Comparison of ENCODE assay signal across 7 mouse cellular contexts in genomic region chr4:132514555-132515135, GRCm38 (mm10). TPM values are rescaled to one million over a fixed set of nuclear protein-coding genes. Genes with fewer than 3 reads are reported as not detected.
DNase-seq lines count a peak whose midpoint lies in the region; ATAC-seq lines count a peak whose summit lies in the region.

No protein-coding gene starts in this region.

- peak overlapping the region; percentile 45 for H3K9ac ChIP-seq in intestine, embryonic 15.5 days
- H3K9ac ChIP-seq in limb, embryonic 11.5 days (ENCODE audit: low read length): peak overlapping the region; percentile 43
- H3K9ac ChIP-seq in midbrain, embryonic 13.5 days (replicated peaks): peak overlapping the region; percentile 37

- intact Hi-C loops in gastrocnemius, postnatal 36 days (cut with DNase I): loop anchor here (5.0 to 10.0 kb wide), 2 partner anchors 92 to 220 kb away; partner anchors contain the start of gene Phactr4

- 1% methylated on average over 21 of the region's 21 CpGs for WGBS in intestine, embryonic 15.5 days
- 2% methylated on average over 21 of the region's 21 CpGs for WGBS in limb, embryonic 11.5 days
- WGBS in midbrain, embryonic 13.5 days: 1% methylated on average over 21 of the region's 21 CpGs

- H3K36me3 ChIP-seq in intestine, embryonic 15.5 days: no peaks in the 10 kb centered on the region
- no peaks in the 10 kb centered on the region for H3K36me3 ChIP-seq in limb, embryonic 11.5 days (ENCODE audit: control insufficient read depth, insufficient read depth, low read length)
- H3K36me3 ChIP-seq in midbrain, embryonic 13.5 days: no peaks in the 10 kb centered on the region

- H3K27me3 ChIP-seq in intestine, embryonic 15.5 days (replicated peaks): no peaks in the 10 kb centered on the region
- H3K27me3 ChIP-seq in limb, embryonic 11.5 days (ENCODE audit: control insufficient read depth, insufficient read depth, low read length): no peaks in the 10 kb centered on the region
- peaks cover 23% of the 10 kb centered on the region for H3K27me3 ChIP-seq in midbrain, embryonic 13.5 days

- peak overlapping the region; percentile 46 for H3K4me3 ChIP-seq in intestine, embryonic 15.5 days (replicated peaks)
- H3K4me3 ChIP-seq in limb, embryonic 11.5 days (ENCODE audit: low read depth, low read length): peak overlapping the region; percentile 33
- peak overlapping the region; percentile 46 for H3K4me3 ChIP-seq in midbrain, embryonic 13.5 days (replicated peaks)

- ATAC-seq in intestine, embryonic 15.5 days: 0 out of 2 replicates have a peak, but pooled peaks have one; percentile 1
- ATAC-seq in limb, embryonic 11.5 days (ENCODE audit: insufficient number of reproducible peaks, low FRiP score, low TSS enrichment, low read depth): no peak
- no peak for ATAC-seq in midbrain, embryonic 13.5 days

- peak overlapping the region; percentile 72 for H3K27ac ChIP-seq in intestine, embryonic 15.5 days
- H3K27ac ChIP-seq in limb, embryonic 11.5 days (replicated peaks; ENCODE audit: low read depth, low read length): peak overlapping the region; percentile 64
- H3K27ac ChIP-seq in midbrain, embryonic 13.5 days: 0 out of 2 replicates have a peak overlapping the region, but pooled peaks have one; percentile 45

- peaks cover 13% of the 10 kb centered on the region for H3K4me1 ChIP-seq in intestine, embryonic 15.5 days (replicated peaks)
- 0 out of 2 replicates have a peak, but pooled peaks cover 2% of the 10 kb centered on the region for H3K4me1 ChIP-seq in limb, embryonic 11.5 days (ENCODE audit: control insufficient read depth, insufficient read depth, low read length)
- H3K4me1 ChIP-seq in midbrain, embryonic 13.5 days (replicated peaks): peaks cover 14% of the 10 kb centered on the region

- DNase-seq in adrenal gland, adult 8-10 months: peak; percentile 70
- DNase-seq in embryo, embryonic 11 days: peak; percentile 88
- DNase-seq in gastrocnemius, postnatal 36 days: peak; percentile 79 to 88
- DNase-seq in limb, embryonic 11.5 days (ENCODE audit: low spot score): peak; percentile 93
- DNase-seq in spleen, adult 12 weeks (ENCODE audit: low spot score): peak; percentile 84

- no peaks in the 10 kb centered on the region for H3K9me3 ChIP-seq in intestine, embryonic 15.5 days
- no peaks in the 10 kb centered on the region for H3K9me3 ChIP-seq in limb, embryonic 11.5 days (ENCODE audit: control insufficient read depth, low read length)
- H3K9me3 ChIP-seq in midbrain, embryonic 13.5 days: no peaks in the 10 kb centered on the region

- peak overlapping the region; percentile 86 for H3K4me2 ChIP-seq in intestine, embryonic 15.5 days (replicated peaks)
- peak overlapping the region; percentile 86 for H3K4me2 ChIP-seq in limb, embryonic 11.5 days (ENCODE audit: low read depth, severe bottlenecking)
- H3K4me2 ChIP-seq in midbrain, embryonic 13.5 days (replicated peaks): peak overlapping the region; percentile 92

RNA-seq across cellular contexts. Expression of gene Sesn2, which starts 4.3 kb away (rescaled TPM):
- 10 to 100 TPM; 13.4 to 16.2 (median 14.4) TPM for total RNA-seq in adrenal gland, adult 8-10 months (2022)
- total RNA-seq in gastrocnemius, postnatal 36 days (2021): 1 to 10 TPM; 2.1 to 2.7 TPM
- polyA plus RNA-seq in intestine, embryonic 15.5 days (2015; fragmentation: Nextera tagmentation; extraction: Ambion mirVana): 10.8 and 11.2 TPM in 2 replicates
- 7.3 and 7.7 TPM in 2 replicates for polyA plus RNA-seq in limb, embryonic 11.5 days (2014; fragmentation: Nextera tagmentation; extraction: Ambion mirVana)
- 7.6 and 9.2 TPM in 2 replicates for polyA plus RNA-seq in midbrain, embryonic 13.5 days (2015; fragmentation: Nextera tagmentation; extraction: Ambion mirVana)

RNA-seq across cellular contexts. Expression of gene Atpif1, which starts 18.8 kb away (rescaled TPM):
- total RNA-seq in adrenal gland, adult 8-10 months (2022): 100 to 1,000 TPM; 275 to 400 (median 333) TPM
- total RNA-seq in gastrocnemius, postnatal 36 days (2021): 10 to 100 TPM; 49.5 to 51.2 TPM
- polyA plus RNA-seq in intestine, embryonic 15.5 days (2015; fragmentation: Nextera tagmentation; extraction: Ambion mirVana): 1,295 and 1,316 TPM in 2 replicates
- 1,066 and 1,093 TPM in 2 replicates for polyA plus RNA-seq in limb, embryonic 11.5 days (2014; fragmentation: Nextera tagmentation; extraction: Ambion mirVana)
- 1,327 and 1,380 TPM in 2 replicates for polyA plus RNA-seq in midbrain, embryonic 13.5 days (2015; fragmentation: Nextera tagmentation; extraction: Ambion mirVana)

RNA-seq across cellular contexts. Expression of gene Dnajc8, which starts 20.7 kb away (rescaled TPM):
- total RNA-seq in adrenal gland, adult 8-10 months (2022): 100 to 1,000 TPM in 2 of 4 experiments, 10 to 100 TPM in 2; 92.6 to 121 (median 106) TPM
- 10 to 100 TPM; 40.0 to 47.4 TPM for total RNA-seq in gastrocnemius, postnatal 36 days (2021)
- 138 and 154 TPM in 2 replicates for polyA plus RNA-seq in intestine, embryonic 15.5 days (2015; fragmentation: Nextera tagmentation; extraction: Ambion mirVana)
- polyA plus RNA-seq in limb, embryonic 11.5 days (2014; fragmentation: Nextera tagmentation; extraction: Ambion mirVana): 244 and 255 TPM in 2 replicates
- polyA plus RNA-seq in midbrain, embryonic 13.5 days (2015; fragmentation: Nextera tagmentation; extraction: Ambion mirVana): 158 and 173 TPM in 2 replicates

RNA-seq across cellular contexts. Expression of gene Ptafr, which starts 49.2 kb away (rescaled TPM):
- total RNA-seq in adrenal gland, adult 8-10 months (2022): 1 to 10 TPM; 1.6 to 6.1 (median 3.8) TPM
- 1 to 10 TPM in 1 of 2 experiments, under 1 TPM in 1; 0.64 to 1.0 TPM for total RNA-seq in gastrocnemius, postnatal 36 days (2021)
- 1.1 TPM in 2 replicates for polyA plus RNA-seq in intestine, embryonic 15.5 days (2015; fragmentation: Nextera tagmentation; extraction: Ambion mirVana)
- 0.11 and 0.23 TPM in 2 replicates for polyA plus RNA-seq in limb, embryonic 11.5 days (2014; fragmentation: Nextera tagmentation; extraction: Ambion mirVana)
- polyA plus RNA-seq in midbrain, embryonic 13.5 days (2015; fragmentation: Nextera tagmentation; extraction: Ambion mirVana): 0.41 and 0.51 TPM in 2 replicates

RNA-seq across cellular contexts. Expression of gene Med18, which starts 50.9 kb away (rescaled TPM):
- total RNA-seq in adrenal gland, adult 8-10 months (2022): 10 to 100 TPM in 1 of 4 experiments, 1 to 10 TPM in 3; 7.7 to 11.0 (median 9.6) TPM
- total RNA-seq in gastrocnemius, postnatal 36 days (2021): 1 to 10 TPM; 2.5 to 3.5 TPM
- polyA plus RNA-seq in intestine, embryonic 15.5 days (2015; fragmentation: Nextera tagmentation; extraction: Ambion mirVana): 18.9 and 21.3 TPM in 2 replicates
- polyA plus RNA-seq in limb, embryonic 11.5 days (2014; fragmentation: Nextera tagmentation; extraction: Ambion mirVana): 26.4 and 31.6 TPM in 2 replicates
- 17.8 and 20.9 TPM in 2 replicates for polyA plus RNA-seq in midbrain, embryonic 13.5 days (2015; fragmentation: Nextera tagmentation; extraction: Ambion mirVana)
